Mouse (Mus musculus) CH12F3 (cell line): Measurements from ENCODE around the gene Mast2.

Source experiments
- in situ Hi-C: fragments of 300-500 bp; cut with MboI; formaldehyde crosslinking; loops from 2 replicates; pipeline ENCODE4 v1.14.3; 2020; ENCODE audit warnings: low sequenced_read_pairs

The Mast2 gene

DNA sequence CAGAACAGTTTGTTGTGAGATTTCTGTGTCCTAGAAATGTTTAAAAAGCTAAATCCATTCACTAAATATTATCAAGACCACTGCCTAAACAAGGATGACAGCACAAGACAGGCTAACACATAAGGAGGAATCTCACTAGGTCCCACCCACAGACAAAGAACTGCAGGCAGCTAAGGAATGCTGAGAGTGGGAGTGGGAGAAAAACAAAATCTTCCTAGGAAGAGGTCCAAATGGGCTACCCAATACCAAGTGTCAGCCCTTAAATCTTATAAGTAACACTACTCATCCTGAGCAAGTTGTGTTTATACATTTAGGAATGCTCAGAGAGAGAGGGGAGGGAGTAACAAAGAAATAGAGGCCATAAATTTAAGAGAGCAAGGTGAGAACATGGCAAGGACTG lies 52.6 kb downstream of the Mast2 start:
- in situ Hi-C loops = no loop called here

DNA sequence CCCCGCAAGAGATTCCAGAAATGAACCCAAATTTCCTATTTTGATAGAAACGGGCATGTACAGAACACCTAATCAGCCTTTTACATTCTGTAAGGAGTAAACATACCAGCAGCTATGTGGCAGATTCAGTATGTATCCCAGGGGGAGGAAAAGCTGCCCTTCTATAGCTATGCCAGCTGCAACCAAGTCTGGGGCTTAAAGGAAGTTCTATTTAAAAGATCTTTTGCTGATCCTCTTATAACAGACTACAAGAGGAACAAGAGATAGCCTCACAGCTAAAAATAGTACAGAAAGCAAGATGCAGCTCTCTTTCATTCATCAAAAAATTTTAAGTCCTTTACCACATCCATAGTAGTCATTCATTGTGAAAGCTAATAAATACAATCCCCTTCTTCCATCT lies 57.3 kb downstream of the Mast2 start:
- in situ Hi-C loops = no loop called here

GRCm38 (mm10) chr4:116405955-116406351 lies 58.0 kb downstream of the Mast2 start:
- in situ Hi-C loops = no loop called here

DNA sequence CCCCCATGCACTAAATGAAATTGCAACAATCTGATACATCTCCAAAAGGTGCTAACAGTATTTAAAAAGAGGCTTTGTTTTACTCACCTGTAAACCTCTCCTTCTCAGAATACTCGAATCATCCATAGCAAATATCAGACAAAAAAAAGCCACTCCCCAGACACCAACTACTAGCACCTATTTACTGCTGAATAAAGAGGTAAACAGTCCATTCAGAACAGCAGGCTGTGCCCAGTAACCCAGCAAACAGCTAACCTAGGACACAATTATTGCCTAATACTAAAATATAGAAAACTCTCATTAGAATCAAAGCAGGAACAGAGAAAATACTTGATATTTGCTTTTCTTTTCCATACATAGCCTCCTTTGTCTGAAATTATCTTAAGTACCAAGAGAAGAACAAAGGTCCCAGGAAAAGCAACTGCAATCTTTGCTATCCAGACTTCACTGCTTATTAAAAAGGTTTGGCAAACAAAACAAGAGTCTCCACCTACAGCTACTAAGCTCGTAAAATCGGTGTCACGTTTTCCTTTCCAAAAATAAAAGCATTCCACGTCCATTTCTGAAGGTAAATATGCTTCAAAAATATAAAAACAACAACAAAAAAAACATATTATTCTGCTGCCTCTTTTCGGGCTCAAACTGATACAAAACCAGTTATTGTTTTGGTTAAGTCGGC lies 58.6 kb downstream of the Mast2 start:
- in situ Hi-C loops = no loop called here

- in situ Hi-C loops = no loop called here
Measured at GRCm38 (mm10) chr4:116403884-116404283, 60.1 kb downstream of the Mast2 start.

- in situ Hi-C loops = no loop called here
Measured at GRCm38 (mm10) chr4:116402708-116403107, 61.3 kb downstream of the Mast2 start.

GRCm38 (mm10) chr4:116398051-116398450 lies 65.9 kb downstream of the Mast2 start:
- in situ Hi-C loops = no loop called here

- in situ Hi-C loops = no loop called here
Measured at GRCm38 (mm10) chr4:116377973-116378667, 85.9 kb downstream of the Mast2 start.

DNA sequence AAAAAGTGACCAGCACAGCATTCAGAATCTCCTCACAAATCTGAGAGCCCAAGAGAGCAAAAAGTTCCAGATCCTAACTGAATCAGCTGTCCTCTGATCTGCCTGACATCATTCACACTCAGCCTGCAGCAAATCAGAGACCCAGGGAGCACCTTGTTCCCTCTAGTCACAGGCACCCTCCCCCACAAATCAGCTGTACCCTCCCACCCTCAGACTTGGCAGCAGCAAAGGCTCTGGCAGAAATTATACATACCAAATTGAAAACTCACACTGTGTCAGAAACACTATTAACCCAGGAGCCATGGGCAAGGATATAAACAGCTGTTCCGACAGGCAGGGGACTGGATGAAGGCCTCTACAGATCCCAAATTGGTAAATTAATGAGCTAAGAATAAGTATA lies 92.3 kb downstream of the Mast2 start:
- in situ Hi-C loops = no loop called here

GRCm38 (mm10) chr4:116358099-116358498 lies 105.9 kb downstream of the Mast2 start:
- in situ Hi-C loops = no loop called here

DNA sequence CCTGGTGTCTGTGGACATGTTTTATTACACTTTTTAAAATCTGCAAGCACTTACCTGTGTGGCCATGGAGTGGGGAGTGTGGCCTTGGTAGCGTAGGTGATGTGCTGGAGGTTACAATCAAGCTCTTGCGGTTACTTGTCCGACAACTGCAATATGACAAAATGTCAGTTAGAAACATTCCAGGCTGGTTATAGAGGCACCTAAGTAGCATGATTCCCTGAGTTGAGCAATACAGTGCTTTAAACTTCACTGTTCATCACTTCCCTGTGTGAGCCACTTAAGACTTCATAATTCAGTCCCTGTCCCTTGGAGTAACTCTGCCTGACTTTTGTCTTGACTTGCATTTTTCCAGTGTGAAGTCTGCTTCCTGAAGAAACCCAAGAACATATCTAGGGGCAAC lies 111.1 kb downstream of the Mast2 start:
- in situ Hi-C loops = no loop called here

GRCm38 (mm10) chr4:116352496-116352895 lies 111.5 kb downstream of the Mast2 start:
- in situ Hi-C loops = no loop called here

- in situ Hi-C loops = no loop called here
Measured at GRCm38 (mm10) chr4:116342119-116342518, 121.9 kb downstream of the Mast2 start.

DNA sequence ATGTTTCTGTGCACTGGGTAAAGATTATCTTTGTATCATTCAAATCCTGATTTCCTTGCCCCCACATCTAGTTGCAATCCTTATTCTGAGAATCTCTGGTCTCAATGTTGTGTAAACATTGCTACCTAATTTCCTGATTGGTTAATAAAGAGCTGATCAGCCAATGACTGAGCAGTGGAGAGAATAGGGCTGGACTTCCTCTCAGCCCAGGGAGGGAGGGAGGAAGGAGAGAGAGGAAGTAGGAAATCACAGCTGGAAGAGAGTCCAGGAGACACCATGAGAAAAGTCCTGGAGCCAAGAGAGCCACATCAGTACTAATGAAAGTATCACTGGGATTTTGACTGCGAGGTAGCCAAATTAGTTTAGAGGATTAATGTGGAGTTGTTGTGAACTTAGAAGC lies 127.7 kb downstream of the Mast2 start:
- in situ Hi-C loops = no loop called here

DNA sequence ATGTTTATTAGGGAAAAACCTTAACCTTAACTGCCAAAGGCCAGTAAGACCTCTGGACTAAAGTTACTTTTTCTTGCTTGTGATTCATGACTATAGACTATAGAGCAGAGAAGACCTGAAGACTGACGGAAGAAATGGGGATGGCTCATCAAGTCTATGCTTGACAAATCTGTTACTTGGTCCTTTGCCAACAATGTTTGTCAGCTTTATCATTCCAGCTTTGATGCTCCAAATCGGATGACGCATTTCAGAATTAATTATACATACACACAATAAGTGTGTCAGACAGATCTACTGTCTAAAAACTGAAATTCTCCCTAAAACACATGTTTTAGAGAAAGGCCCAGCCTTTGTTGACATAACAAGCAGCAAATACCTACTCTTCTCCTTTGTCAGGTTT lies 134.7 kb downstream of the Mast2 start:
- in situ Hi-C loops = no loop called here

- in situ Hi-C loops = no loop called here
Measured at GRCm38 (mm10) chr4:116322127-116322526, 141.9 kb downstream of the Mast2 start.

- in situ Hi-C loops = no loop called here
Measured at GRCm38 (mm10) chr4:116317575-116317974, 146.4 kb downstream of the Mast2 start.

- in situ Hi-C loops = no loop called here
Measured at GRCm38 (mm10) chr4:116304551-116304950, 159.4 kb downstream of the Mast2 start.

DNA sequence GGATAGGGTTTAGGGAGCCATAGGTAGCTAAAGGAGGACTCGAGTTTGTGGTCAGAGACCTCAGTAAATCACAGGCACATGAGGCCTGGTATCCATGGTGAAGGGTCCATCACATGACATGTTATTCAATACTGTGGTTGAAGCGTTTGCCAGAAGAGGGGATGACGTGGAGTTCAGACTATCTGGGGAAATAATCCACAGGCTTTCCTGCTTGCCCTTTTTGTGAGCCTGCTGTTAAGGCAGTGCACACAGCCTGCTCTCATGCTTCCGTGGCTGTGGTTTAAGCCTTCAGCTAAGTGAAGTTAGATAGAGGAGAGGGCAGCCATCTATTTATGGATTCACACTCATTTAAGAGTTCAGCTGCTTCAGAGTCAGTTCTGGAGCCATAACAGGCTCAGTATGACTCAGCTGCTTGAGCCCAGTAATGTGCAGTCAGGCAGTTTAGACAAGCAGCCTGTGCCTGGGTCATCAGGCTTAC lies 163.1 kb downstream of the Mast2 start:
- in situ Hi-C loops = no loop called here

- in situ Hi-C loops = no loop called here
Measured at GRCm38 (mm10) chr4:116293296-116293695, 170.7 kb downstream of the Mast2 start.

- in situ Hi-C loops = no loop called here
Measured at GRCm38 (mm10) chr4:116291561-116291960, 172.4 kb downstream of the Mast2 start.

DNA sequence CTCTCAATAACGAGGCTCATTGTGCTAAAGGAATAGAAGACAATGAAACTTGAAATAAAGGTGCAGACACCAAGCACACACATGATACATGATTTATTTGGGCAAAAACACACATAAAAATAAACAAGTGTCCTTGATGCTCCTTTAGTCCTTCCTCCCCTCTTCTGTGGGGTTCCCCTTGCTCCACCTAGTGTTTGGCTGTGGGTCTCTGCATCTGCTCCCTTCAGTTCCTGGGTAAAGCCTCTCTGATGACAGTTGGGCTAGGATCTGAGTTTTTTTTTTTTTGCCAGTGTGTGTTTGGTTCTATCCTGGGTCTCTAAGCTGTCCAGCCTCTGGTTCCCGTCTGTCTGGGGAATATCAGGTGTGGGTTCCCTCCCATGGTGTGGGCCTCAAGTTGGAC lies 181.8 kb downstream of the Mast2 start:
- in situ Hi-C loops = no loop called here

DNA sequence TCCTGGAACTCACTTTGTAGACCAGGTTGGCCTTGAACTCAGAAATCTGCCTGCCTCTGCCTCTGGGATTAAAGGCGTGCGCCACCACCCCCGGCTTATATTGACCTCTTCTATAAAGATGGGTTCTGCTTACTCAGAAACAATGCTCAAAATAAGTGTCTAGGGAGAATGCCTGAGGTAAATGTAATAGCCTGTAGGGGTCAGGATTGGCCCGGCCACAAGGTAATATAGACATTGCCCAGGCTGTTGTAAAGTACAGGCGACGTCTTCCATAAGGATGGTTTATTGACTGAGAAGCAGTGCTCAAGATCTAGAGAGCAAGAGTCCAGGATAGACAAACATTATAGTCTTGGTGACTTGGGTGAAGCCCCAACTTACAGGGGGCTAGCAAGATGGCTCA lies 195.8 kb downstream of the Mast2 start:
- in situ Hi-C loops = no loop called here
